Mouse (Mus musculus) layer of hippocampus, postnatal 25 days (tissue): Measurements from ENCODE around the gene 1700015F17Rik. TPM values are rescaled to one million over a fixed set of nuclear protein-coding genes. Genes with fewer than 3 reads are reported as not detected.

Experiments used
- DNase-seq, 2 experiments: peaks; one replicate each; pipeline ENCODE4 v3.0.0; 2022; ENCODE audit warnings: mixed read lengths in 2 of 2, low spot score in 1 of 2; ENCODE audit errors: extremely low spot score in 1 of 2
- total RNA-seq, 2 experiments: library from RNA; stranded (reverse); gene quantifications; 2 replicates each; pipeline ENCODE4 v1.2.3; 2021

Gene 1700015F17Rik
- total RNA-seq = not detected

DNA sequence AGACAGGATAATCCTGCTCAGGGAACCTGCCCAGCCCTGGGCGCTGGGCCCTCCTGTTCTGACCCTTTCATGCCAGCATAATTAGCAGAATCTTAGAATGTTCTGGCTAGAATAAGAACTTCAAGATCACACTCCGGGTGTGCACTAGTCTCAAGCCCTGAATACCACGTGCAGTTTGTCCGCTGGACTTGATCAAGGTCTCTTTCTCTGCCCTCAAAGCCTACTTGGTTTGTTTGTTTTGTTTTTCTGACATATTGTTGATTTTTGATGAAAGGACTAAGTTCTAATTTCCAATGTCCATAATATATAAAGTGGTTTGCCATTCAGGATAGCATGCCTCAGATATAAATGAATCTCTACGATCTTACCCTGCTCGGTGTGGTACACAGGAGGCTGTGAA, at the start of gene 1700015F17Rik:
1700015F17Rik (minus strand) TSS at position 101 of the 400 bp plus-strand sequence.
- no peak for DNase-seq

DNA sequence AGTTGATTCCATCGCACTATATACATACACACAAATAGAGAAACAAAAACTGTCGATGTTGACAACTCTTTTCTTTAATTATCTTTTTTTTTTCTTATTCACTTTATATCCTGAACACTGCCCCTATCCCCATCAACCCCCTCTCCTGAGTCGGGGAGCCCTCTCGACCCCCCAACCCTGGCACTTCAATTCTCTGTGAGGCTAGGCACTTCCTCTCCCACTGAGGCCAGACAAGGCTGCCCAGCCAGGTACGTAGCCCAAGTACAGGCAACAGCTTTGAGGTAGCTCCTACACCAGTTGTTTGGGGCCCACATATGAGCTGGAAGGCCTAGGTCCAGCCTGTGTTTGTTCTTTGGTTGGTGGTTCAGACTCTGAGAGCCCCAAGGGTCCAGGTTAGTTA, 36.5 kb upstream of the 1700015F17Rik start:
- DNase-seq = no peak

DNA sequence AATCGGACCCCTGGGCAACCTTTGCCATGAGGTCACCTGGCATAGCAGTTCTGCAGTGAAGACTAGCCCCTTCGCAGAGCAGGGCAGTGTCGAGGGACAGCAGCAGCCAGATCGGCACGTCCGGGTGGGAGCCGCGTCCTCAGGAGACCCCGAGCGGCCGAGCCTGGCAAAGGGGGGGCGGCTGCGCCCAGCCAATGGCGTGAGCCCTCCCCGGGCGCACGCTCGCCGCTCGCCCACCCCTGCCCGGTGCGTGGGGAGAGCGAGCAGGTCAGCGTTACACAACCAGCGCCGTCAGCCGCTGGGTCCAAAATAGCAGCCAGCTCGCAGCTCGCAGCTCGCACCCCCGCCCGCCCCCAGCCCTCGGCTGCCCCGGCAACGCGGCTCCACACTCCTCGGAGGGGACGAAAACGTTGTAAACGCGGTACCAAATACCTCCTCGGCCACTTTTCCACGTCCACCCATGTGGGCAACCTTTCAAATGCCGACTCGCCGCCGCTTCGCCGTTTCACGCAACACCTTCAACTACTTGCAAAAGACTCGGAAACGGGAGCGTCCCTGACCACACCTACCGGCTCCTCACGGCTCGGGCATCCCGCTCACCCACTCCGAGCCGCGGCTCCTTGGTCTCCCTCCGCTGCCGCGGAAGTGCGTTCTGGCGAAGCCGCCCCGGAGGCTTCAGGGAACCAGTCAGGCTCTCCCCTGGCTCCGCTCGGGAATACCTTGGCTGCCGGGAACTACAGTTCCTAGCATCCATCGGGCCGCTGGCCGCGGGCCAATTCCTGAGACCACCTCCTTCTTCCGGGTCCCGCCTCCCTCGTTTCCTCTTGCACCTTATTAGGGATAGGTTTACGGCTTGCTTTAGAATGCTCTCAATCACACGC, 35.5 kb upstream of the 1700015F17Rik start, which contains the start of gene Cldn12:
Cldn12 (minus strand) TSS at position 763 of the 881 bp plus-strand sequence.
- peak; percentile 92 to 94 for DNase-seq

DNA sequence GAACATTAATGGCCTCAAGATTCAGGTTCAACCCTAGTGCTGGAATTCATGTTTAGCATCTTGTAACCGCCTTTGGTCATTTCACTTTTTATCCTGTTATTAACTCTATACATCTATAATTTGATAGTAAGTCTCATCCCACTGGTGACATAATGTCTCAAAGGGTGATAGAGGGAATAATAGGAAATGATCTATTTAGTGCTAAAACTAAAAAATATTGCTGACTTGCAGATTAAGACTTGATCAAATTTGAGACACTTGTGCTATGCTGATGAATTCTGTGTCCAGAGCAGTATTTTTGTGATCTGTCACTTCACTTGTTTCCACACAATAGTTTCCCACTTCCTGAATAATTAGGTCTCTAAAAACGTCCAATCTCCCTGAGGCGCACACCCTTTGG, 32.5 kb upstream of the 1700015F17Rik start:
- no peak for DNase-seq

DNA sequence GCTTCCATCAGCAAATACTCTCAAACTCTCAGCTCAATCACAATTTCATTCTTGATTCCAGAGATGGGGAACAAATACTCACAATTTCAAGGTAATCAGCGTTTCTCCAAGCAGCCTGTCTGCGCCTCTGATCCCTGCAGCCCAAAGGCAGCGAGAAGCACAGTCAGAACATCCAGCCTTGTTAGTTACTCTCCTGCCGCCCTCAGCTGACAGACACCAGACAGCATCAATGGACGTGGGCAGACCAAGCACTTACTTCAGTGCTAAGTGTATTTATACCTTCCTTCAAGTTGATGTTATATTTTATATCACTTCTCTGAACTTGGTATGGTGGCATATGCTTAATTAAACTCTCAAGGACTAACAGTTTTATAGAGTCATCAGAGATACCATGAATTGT, 32.0 kb upstream of the 1700015F17Rik start:
- DNase-seq = no peak

DNA sequence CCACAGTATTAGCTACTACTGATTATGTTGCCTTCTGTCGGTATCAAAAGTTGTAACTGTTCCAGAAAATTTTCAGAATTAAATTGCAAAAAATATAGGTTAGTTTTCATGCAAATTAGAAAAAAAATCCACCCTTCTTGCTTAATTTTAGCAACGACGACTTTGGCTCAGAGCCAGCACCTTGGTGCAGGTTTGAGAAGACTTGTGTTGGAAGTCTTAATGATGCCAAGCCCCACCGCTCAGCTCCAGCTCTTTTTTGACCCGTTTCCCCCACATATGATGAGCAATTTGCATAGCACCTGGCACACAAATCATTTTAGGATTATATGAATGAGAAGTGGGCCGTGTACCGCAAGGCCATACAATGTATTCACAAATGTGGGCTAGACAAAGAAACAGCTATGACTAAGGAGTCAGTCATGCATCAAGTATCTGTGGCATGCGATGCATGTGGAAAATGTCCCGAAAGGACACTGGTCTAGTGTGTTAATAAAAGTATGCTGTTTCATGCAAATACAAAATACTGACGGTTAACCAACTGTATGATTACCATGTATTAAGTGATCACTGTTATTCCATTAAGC, 31.5 kb upstream of the 1700015F17Rik start:
- no peak for DNase-seq

DNA sequence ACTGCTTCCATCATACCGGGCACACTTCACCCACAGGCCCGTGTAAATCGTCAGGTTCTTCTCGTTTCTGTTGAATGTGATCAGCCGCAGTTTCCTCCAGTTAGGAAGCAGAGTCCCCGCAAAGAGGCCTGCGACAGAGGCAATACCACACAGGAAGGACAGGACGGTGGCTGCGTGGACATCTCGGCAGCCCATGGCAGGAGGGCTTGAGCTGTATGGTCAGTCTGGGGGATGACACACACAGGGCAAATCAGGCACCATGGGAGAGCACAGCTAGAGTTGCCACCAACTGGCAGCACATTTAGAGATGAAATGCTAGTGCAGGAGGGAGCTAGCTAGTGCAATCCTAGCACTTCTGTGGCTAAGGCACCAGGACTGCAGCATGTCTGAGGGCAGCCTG, 29.3 kb upstream of the 1700015F17Rik start:
- DNase-seq = no peak

DNA sequence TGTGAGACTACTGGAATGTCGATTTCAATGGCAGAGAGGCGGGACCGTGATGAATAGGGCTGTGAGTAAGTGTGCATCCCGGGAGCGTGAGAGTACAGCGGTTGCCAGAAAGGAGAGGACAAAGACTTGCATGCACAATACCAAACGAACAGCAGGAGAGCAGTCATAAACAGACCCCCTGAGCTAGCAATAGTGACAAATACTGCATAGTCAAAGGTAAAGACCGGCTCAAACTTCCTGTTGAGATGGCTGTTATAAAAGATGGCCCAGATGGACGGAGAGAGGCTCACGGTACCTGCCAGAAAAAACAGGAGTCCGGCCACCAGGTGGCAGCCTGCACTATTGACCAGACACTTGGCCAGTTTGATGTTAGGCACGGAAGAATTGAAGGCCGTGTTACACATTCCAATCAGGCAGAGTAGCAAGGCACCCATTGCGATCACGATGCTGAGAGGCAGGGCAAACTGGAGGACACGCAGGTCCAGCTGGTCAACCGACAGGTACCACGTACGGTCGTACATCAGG, 28.8 kb upstream of the 1700015F17Rik start:
- DNase-seq = peak; percentile 31 to 65

DNA sequence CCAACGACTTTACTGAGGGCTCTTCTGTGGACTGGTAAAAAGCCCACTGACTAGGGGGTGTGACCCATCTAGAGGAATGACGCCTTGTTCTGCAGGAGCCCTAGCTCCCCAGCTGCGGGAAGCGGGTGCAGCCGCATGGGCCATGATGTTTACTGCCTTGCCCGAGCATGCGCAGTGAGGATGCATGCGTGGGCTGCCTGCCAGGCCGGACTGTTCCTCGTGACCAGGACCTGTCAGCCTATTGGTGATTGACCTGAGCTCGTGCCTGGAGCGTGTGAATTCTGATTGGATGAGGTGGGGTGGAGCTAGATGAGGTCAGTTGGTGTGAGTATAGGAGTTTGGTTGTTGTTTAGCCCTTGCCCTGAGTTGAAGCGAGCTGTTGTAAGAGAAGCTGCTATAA, 25.5 kb upstream of the 1700015F17Rik start:
- no peak for DNase-seq

DNA sequence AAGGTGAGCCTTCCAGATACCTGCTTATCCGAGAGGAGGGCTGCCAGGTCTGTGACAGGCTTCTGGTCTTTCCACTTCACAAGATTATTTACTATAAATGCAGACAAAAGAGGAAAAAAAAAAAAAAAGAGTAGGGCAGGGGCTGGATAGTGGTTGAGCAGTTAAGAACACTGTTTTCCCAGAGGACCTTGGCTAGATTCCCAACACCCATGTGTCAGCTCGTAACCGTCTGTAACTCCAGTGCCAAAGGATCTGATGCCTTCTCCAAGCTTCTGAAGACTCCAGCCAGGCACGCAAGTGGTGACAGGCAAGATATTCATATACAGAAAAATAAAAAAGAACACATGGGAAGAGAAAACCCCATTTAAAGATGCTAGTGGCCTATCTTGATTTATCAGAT, 24.4 kb upstream of the 1700015F17Rik start:
- DNase-seq = no peak

DNA sequence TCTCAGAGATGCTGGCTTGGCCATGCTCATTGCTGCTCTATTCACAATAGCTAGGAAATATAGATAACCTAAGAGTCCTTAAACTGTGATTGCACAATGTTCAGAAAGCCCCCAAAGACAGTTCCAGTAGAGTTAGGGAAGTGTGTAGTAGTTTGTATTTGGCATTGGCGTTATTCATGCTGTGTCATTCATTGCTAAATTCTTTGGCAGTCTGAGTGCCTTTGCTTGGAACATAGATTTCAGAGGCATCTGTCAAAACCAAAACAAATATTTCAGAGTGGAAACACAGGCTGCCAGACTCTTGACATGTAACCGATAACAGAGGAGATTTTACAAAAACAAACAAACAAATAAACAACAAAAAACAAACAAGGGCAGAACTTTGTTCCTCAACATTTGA, 22.6 kb upstream of the 1700015F17Rik start:
- no peak for DNase-seq

DNA sequence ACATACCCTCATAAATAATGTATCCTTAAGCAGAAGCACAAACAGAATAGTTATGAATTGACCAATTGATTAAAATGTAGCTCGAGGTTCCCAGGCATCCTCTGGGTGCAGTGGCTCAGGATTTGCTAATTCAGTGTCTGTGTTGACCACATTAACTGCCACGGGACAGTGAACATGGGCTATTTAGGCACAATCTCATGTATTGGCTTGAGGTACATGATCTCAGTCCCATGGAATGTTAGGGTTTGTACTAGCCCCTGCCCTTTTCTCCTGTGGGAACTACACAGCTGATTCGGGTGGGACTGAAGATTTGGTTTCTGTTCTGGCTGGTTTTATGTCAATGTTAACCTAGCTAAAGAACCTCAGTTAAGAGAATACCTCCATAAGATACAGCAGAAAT, 17.4 kb upstream of the 1700015F17Rik start:
- no peak for DNase-seq

DNA sequence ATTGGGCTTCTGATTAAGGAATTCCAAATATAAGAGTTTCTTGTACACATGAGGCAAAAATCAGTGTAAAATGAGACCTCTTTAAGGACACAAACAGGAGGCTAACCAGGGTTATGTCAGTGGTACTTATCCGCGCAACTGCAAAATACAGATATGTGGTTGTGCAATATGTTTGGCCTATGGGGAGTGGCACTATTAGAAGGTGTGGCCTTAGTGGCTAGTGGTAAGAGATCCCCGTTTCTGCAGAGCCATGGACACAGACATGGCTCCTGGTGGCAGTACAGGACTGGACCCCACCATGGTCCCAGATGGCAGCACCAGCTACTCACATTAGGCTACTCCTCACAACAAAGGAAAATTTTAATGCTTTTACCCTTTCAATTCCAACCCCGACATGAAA, 16.1 kb upstream of the 1700015F17Rik start:
- no peak for DNase-seq

DNA sequence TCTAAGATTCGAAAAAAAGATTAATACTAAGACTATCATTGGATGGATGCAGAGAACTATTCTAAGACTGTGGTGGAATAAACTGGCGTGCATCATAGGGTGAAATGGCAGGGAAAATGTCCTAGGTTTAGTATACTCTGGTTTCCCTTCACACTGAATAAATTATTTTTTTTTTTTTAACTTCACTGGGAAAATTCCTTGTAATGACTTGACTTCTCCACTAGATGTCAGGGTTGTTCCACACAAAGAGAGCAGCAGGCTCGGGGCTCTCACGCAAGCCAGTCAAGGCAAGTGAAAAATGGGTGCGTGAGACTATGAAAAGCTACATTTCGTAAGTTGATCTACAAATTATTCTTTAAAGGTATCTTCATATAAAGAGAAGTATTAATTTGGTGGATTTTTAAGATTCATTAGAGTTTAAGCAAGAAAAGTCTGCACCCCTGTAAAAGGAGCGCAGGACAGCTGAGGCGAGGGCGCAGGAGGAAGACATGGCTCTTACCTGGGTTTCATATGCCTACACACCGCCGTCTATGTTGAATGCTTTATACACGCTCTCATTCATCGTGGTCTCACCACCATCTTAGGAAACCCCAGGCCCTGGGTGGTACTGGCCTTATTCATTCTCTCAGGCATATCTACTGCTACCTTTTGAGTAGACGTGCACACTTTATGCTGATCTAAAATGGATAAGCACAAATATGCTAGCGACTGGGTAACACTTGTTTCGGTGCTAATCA, 15.5 kb upstream of the 1700015F17Rik start:
- no peak for DNase-seq

DNA sequence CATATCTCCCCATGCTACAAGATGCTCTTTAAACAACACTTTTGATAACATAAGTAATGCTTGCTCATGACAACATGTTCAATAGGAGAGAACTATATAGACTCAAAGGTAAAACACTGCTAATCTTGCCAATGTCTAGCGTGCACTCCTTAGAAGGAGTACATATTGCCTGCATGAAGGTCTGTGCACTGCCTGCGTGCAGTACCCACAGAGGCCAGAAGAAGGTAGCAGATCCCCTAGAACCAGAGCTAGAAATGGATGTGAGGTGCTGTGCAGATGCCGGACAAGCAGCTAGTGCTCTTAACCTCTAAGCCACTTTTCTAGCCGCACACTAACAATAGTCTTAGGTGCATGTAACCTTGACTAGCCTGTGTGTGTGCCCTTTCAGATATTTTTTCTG, 13.2 kb upstream of the 1700015F17Rik start:
- no peak for DNase-seq

DNA sequence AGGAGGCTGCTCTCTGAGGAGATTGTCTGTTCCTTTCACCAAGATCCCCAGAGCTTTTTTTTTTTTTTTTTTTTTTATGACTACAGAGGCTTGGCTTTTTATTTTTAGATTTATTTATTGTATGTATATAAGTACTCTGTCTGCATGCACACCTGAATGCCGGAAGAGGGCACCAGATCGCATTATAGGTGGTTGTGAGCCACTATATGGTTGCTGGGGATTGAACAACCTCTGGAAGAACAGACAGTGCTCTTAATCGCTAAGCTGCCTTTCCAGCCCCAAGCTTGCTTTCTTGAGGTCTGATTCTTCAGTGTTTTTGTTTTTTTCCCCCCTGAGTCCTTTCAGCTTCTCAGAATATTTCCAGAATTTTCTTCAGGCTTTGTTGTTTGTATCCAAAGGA, 7.1 kb upstream of the 1700015F17Rik start:
- DNase-seq = no peak

DNA sequence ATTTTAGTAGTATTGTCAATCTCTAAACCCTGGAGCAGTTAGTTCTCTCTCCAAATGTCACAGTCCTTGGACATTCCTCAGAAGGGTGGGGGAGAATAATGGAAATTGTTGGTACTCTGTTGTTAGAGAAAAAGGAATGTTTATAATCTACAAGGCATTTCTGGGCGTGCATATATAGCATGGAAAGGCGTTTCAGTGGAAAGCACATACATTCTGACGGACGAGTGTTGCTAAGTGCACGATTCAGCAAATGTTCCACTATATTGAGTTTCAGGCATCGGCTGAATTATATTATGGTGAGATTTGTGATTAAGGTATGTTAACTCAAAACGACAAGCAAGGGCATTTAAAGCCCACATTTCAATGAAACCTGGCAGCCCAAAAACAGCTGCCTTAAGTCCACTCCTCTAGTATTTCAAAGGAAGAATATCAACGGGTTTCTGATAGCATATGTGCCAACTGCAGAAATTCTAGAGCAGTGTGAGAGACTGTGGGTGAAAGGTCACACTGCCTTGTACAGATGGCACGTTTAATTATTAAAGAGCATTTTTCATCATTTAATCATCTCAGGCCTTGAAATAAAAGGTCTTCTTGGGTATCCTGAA, 4.4 kb upstream of the 1700015F17Rik start:
- no peak for DNase-seq

DNA sequence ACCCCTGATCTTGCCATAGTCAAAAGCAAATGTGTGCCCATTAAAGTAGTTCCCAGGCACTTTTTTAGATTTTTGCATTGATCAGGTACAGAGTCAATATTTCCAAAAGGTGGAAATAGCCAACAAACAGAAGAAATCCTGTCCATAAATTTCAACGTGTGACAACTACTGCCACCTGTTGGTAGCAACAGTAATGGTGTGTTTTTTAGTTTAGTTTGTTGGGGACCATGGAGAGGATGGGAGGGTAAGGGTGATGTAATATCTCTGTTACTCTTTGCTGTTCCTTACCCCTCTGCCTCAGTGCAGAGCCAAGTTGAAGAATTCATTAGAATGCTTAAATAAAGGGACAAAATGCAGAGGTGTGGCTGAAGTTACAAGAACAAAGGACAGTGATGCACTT, 2.7 kb upstream of the 1700015F17Rik start:
- no peak for DNase-seq

DNA sequence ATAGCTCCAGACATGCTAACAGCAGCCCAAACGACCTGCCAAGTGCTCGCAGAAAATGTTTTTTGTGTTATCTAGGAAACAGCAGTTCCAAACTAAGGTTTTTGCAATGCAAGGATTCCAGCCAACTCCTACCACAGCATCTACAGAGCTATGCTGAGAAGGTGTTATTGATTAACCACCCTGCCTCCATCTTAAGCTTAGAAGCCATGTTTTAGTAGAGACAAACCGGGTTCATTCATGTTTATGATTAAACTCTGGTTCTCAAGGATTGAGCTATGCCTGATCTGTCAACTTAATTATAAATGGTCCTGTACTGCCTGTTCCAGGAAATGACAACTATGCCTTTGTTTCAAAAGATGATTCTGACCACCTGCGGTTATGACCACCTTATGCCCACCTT, 2.8 kb downstream of the 1700015F17Rik start:
- no peak for DNase-seq

DNA sequence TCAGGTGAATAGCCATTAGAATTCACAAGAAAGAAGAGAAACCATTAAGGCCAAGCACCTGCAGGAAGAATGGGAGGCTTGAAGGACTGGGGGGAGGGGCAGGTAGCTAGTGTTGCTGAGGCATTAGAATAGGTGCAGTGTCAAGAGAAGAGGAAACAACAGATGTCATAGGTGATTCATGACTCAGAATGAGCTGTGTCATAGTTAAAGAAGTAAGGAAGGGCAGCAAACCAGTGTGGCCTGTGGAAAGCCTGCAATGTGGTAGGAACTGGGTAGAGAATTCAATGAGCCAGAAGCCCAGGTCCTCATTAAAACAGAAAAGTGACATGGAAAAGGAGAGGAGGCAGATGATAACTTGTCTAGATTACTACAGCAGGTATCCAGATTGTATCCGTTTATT, 13.7 kb downstream of the 1700015F17Rik start:
- no peak for DNase-seq
